Mouse (Mus musculus) erythroblast, embryonic 14.5 days (primary cell): Measurements from ENCODE around the gene Adgrf3. TPM values are rescaled to one million over a fixed set of nuclear protein-coding genes. Genes with fewer than 3 reads are reported as not detected.
A peak's percentile ranks its signal among the peaks of the same experiment; 100 is the strongest.
"Not testable (repeated sequence)": the region's sequence is repeated elsewhere in the genome, so short reads cannot be mapped to it uniquely, and the experiment has no call there.

Source experiments
- H3K27me3 ChIP-seq: 2 replicates; pipeline ENCODE4 v1.6.1; 2012; ENCODE audit warnings: inconsistent platforms; ENCODE audit not compliant: control insufficient read depth
- H3K36me3 ChIP-seq: 2 replicates; pipeline ENCODE4 v1.6.1; 2012; ENCODE audit warnings: mild to moderate bottlenecking, inconsistent platforms; ENCODE audit not compliant: control insufficient read depth
- H3K4me1 ChIP-seq: 2 replicates; pipeline ENCODE4 v1.6.1; 2012; ENCODE audit warnings: inconsistent platforms; ENCODE audit not compliant: control insufficient read depth
- H3K4me3 ChIP-seq: replicated peaks from 2 replicates; pipeline ENCODE3; 2012; ENCODE audit warnings: moderate library complexity, mild to moderate bottlenecking, inconsistent platforms
- H3K9me3 ChIP-seq: 2 replicates; pipeline ENCODE4 v1.6.1; 2012; ENCODE audit warnings: low read length, inconsistent platforms, mixed read lengths; ENCODE audit not compliant: control insufficient read depth
- GATA1 ChIP-seq: IDR thresholded peaks from 2 replicates; pipeline ENCODE4 v1.6.1; 2012; ENCODE audit warnings: low read length, inconsistent platforms, mixed read lengths
- TAL1 ChIP-seq: IDR thresholded peaks from 3 replicates; pipeline ENCODE4 v1.6.1; 2012; ENCODE audit warnings: low read length, inconsistent platforms, mixed read lengths
- polyA plus RNA-seq: library from polyadenylated mRNA; stranded (reverse); fragments of >175 nt; gene quantifications from 2 replicates; pipeline ENCODE4 v1.2.3, GENCODE M21; 2012

Adgrf3 gene
- polyA plus RNA-seq, 1 experiment: not detected

DNA sequence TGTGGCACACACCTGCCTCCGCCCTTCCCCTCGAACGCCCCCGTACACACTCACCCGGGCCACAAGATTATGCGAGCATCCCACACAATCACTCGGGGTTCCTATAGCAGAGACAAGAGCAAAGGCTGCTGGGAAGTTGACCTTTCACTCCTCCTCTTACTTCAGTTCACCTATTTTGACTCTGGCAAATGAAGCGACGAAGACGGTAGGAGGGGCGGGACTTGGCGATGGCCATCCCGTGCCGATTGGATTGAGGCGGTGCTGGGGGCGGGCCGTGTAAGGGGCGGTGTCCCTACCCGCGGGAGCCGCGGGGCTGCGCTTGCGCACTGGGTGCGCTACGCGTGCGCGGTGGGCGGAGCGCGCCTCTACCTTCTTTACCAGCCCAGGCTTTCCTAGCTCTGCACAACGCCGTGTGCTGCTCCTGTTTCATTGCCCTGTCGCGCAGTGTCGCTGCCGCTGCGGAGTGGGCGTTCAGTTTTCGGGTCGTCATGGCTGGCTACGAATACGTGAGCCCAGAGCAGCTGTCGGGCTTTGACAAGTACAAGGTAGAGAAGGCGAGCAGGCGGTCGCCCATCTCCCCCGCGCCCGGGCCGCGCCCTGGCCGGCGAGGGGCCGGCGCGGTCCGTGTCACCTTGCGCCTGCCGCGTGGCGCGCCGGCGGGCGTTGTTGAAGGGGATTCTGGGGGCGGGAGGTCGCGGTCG, 26.9 kb upstream of the Adgrf3 start, which contains the start of gene Selenoi:
Gene Selenoi, plus strand, starts transcription at position 311 of the 701 bp plus-strand sequence.
- TF ChIP-seq GATA1: no peak
- no peak for TF ChIP-seq TAL1
- H3K4me1 ChIP-seq: peaks cover 52% of the 10 kb centered on the region
- H3K36me3 ChIP-seq: peaks cover 12% of the 10 kb centered on the region
- peak within 1 kb of the TSS; percentile 93 for H3K4me3 ChIP-seq
- H3K9me3 ChIP-seq: peaks cover 3% of the 10 kb centered on the region
- H3K27me3 ChIP-seq: no peaks in the 10 kb centered on the region

DNA sequence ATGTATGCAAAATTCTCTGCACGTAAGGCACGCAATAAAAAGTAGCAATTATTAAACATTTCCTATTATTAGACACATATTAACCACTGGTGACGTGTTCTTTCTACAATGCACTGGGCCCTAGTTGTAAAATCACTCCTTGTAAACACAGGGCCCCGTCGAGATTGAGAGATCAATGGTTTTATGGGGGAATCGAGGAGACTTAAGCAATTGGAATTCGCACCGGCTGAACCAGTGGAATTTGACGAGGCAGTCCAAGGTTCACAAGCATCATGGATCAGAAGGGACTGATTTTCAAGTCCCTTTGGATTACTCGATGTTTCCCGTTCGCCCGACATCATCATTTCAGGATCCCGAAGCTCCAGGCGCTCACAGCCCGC, 26.4 kb upstream of the Adgrf3 start:
- no peaks in the 10 kb centered on the region for H3K27me3 ChIP-seq
- H3K4me3 ChIP-seq: peak overlapping the region; percentile 93
- peaks cover 52% of the 10 kb centered on the region for H3K4me1 ChIP-seq
- H3K9me3 ChIP-seq: peaks cover 3% of the 10 kb centered on the region
- no peak for TF ChIP-seq GATA1
- no peak for TF ChIP-seq TAL1
- peaks cover 12% of the 10 kb centered on the region for H3K36me3 ChIP-seq

DNA sequence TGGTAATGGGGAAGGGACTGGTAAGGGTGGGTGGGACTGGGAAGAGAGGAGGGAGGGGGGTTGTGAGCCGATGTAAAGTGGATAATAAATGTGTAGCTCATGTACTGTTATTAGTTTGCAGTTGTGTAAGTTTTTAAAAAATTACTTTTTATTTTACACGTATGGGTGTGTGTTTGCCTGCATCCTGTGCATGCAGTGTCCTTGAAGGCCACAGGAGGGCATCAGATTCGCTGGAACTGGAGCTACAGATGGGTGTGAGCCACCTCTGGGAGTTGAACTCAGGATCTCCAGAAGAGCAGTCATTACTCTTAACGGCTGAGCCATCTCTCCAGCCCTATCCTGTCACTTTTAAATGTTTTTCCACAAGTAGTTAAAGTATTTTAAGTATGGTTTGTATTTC, 25.4 kb upstream of the Adgrf3 start:
- Histone ChIP-seq H3K4me3 (no peak overlapping the region), H3K27me3 (no peaks in the 10 kb centered on the region), H3K36me3 (peaks cover 6% of the 10 kb centered on the region), H3K9me3 (peaks cover 3% of the 10 kb centered on the region), H3K4me1 (peaks cover 45% of the 10 kb centered on the region)
- TF ChIP-seq TAL1: no peak
- TF ChIP-seq GATA1: no peak

DNA sequence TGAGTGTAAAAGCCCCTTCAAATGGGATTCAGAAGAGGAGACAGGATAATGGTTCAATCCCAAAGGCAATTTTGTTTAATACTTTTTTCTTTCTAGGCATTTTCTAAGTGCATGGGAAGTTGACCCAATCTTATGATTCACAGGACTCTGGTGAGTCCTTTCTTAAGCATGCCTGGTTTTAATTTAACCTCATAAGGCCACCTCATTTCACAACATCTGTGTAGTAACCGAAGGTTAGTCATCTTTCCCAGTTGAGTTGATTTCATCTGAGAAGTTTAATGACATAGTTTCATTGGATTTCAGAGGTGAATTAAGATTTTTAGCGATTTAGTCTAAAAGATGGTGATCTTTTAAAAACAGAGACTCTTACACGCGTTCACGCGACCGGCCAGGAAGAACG, 17.2 kb upstream of the Adgrf3 start:
- Histone ChIP-seq H3K36me3 (no peaks in the 10 kb centered on the region; the same call in 1 of the 2 replicates), H3K4me1 (no peaks in the 10 kb centered on the region), H3K9me3 (no peaks in the 10 kb centered on the region), H3K27me3 (no peaks in the 10 kb centered on the region), H3K4me3 (no peak overlapping the region)
- TF ChIP-seq GATA1 (no peak), TAL1 (no peak)

DNA sequence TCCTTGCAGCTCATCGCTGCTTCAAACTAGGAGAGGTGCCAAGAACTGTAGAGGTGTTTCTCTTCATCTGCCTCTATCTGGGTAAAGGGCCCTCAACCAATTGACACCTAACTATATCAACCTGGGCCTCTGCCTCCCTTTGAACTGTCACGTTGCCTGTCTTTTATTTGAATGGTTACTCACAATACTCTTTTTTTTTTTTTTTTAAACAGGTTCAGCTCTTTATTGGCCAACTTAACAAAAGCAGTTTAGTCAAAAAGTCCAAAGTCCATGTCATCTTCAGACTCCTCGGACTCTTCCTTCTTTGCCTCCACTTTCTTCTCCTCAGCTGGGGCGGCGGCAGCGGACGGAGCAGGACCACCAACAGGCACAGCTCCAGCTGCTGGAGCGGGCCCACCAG, 15.1 kb upstream of the Adgrf3 start:
- H3K27me3 ChIP-seq: 0 out of 2 replicates have a peak, but pooled peaks cover 1% of the 10 kb centered on the region
- H3K4me1 ChIP-seq: no peaks in the 10 kb centered on the region
- no peaks in the 10 kb centered on the region for H3K9me3 ChIP-seq
- H3K36me3 ChIP-seq: no peaks in the 10 kb centered on the region; the same call in 1 of the 2 replicates
- no peak for TF ChIP-seq GATA1
- TF ChIP-seq TAL1: no peak
- no peak overlapping the region for H3K4me3 ChIP-seq

DNA sequence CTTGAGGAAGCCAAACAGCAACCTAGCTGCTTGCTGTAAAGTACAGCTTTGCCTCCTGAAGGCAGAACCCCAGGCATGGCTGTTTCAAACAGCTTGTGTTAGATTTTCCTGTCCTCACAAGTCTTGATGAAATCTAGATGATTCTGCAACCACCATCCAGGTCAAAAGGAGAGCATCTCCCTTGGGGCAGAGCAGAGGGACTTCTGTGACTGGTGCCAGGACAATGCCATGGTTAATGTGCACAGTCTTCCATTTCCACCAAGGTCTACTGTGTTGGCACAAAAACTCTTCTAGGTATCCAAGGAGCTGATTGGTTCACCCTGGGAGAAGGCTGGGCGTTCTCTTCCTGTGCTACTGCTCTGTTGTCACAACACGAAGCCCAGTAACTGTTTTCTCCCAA, 14.2 kb upstream of the Adgrf3 start:
- Histone ChIP-seq H3K4me3 (no peak overlapping the region), H3K9me3 (no peaks in the 10 kb centered on the region), H3K27me3 (0 out of 2 replicates have a peak, but pooled peaks cover 2% of the 10 kb centered on the region), H3K36me3 (no peaks in the 10 kb centered on the region; the same call in 1 of the 2 replicates), H3K4me1 (no peaks in the 10 kb centered on the region)
- TF ChIP-seq GATA1: no peak

DNA sequence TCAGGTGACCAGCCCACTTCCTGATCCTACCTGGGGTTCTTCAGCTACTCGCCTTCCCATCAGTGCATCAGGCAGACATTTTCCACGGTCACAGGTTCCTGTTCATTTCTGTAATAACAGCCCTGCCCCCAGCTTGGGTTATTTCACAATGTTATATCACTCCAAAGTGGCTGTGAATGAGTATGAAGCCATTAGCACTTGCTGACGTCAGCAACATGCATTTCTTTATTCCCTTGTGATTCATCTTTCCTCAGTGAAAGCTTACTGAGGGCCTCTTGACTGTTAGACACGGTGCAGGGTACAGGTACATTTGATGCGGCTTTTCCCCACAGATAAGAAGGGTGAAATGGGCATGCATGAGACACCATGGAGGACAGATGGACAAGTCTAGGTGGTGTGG, 10.4 kb upstream of the Adgrf3 start:
- Histone ChIP-seq H3K27me3 (0 out of 2 replicates have a peak, but pooled peaks cover 2% of the 10 kb centered on the region), H3K36me3 (no peaks in the 10 kb centered on the region), H3K9me3 (no peaks in the 10 kb centered on the region), H3K4me1 (no peaks in the 10 kb centered on the region), H3K4me3 (no peak overlapping the region)
- no peak for TF ChIP-seq GATA1
- TF ChIP-seq TAL1: no peak

DNA sequence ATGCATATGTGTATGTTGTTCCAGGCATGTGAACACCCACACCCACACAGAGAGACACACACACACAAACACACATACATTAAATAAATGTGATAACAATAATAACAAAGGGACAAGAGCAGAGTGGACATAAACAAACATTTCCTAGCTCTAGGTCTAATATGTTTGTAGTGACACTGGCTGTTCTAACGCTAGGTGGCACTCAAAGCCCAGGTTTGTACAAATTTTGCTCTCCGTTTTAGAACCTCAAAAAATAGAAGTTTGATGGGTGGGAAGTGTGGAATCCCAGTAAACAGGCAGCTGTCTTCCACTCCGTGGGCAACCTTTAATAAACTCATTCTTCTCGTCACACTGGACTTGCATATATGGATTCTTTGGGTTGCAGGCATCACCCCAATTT, 9.4 kb upstream of the Adgrf3 start:
- Histone ChIP-seq H3K4me1 (no peaks in the 10 kb centered on the region), H3K9me3 (no peaks in the 10 kb centered on the region), H3K4me3 (no peak overlapping the region), H3K27me3 (0 out of 2 replicates have a peak, but pooled peaks cover 2% of the 10 kb centered on the region), H3K36me3 (no peaks in the 10 kb centered on the region)
- TF ChIP-seq GATA1: no peak
- TF ChIP-seq TAL1: no peak

DNA sequence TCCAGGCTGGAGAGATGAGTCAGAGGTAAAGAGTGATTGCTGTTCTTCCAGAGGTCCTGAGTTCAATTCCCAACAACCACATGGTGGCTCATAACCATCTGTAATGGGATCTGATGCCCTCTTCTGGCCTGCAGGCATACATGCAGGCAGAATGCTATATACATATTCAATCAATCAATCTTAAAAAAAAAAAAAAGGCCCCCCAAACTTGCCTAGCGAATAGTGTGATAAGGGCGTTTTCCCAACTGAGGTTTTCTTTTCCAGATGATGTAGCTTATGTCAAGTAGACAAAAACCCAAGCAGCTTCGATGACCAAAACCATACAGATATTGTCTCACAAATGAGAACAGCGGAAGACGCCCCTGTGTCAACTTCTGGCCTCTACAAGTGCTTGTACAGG, 5.2 kb upstream of the Adgrf3 start:
- H3K36me3 ChIP-seq, H3K9me3 ChIP-seq, H3K4me3 ChIP-seq, H3K27me3 ChIP-seq, H3K4me1 ChIP-seq: not testable (repeated sequence)

DNA sequence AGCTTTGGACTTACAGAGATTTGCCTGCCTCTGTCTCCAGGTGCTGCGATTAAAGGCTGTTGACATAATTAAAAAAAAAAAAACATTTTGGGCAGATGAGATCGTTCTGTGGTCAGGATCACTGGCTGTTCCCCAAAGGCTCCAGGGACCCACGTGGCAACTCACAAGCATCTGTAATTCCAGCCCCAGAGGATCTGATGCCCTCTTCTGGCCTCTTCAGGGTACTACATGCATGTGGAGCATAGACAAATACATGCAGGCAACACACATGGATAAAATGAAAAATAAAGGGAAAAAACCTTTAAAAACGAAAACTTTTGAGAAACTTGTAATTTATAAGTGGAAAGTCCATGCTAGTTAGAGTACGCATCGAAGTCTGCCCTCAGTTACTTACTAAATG, 1.8 kb upstream of the Adgrf3 start:
- H3K27me3 ChIP-seq: no peaks in the 10 kb centered on the region
- no peaks in the 10 kb centered on the region for H3K36me3 ChIP-seq
- no peaks in the 10 kb centered on the region for H3K9me3 ChIP-seq
- H3K4me3 ChIP-seq: no peak overlapping the region
- no peak for TF ChIP-seq TAL1
- TF ChIP-seq GATA1: no peak
- H3K4me1 ChIP-seq: no peaks in the 10 kb centered on the region
